Mouse (Mus musculus): ENCODE measurements around the gene Sfxn5. TPM values are rescaled to one million over a fixed set of nuclear protein-coding genes. Genes with fewer than 3 reads are reported as not detected.

The Sfxn5 gene
- total and polyA plus RNA-seq, 3 experiments = 4.2 to 5.3 (median 4.9) TPM

- no peak for TF ChIP-seq EP300 (IDR thresholded peaks at IDR 0.05; ENCODE audit: insufficient read depth, low read depth, low read length)
- DNase-seq = no peak
- no peaks in the 10 kb centered on the region for H3K27me3 ChIP-seq (ENCODE audit: control insufficient read depth, insufficient read depth, low read length)
- no peak overlapping the region for H3K4me3 ChIP-seq
- no peak overlapping the region for H3K27ac ChIP-seq
- no peak overlapping the region for H3K9ac ChIP-seq (ENCODE audit: low read depth, low read length)
- intact Hi-C loops (cut with DNase I) = no loop called here
- no peaks in the 10 kb centered on the region for H3K79me2 ChIP-seq (replicated peaks; ENCODE audit: control insufficient read depth, insufficient read depth, low read length)
- H3K36me3 ChIP-seq (ENCODE audit: control insufficient read depth, insufficient read depth, low read length) = no peaks in the 10 kb centered on the region
- WGBS = 69% methylated on average over 9 of the region's 9 CpGs
- no peaks in the 10 kb centered on the region for H3K4me1 ChIP-seq (ENCODE audit: control insufficient read depth, insufficient read depth, low read length)
Measured at GRCm38 (mm10) chr6:85314064-85314798, 19.0 kb downstream of the Sfxn5 start.

GRCm38 (mm10) chr6:85307894-85308293, 25.3 kb downstream of the Sfxn5 start:
- Histone ChIP-seq H3K9ac (ENCODE audit: low read depth, low read length) (no peak overlapping the region), H3K4me1 (ENCODE audit: control insufficient read depth, insufficient read depth, low read length) (peaks cover 1% of the 10 kb centered on the region; the same call in 1 of the 2 replicates), H3K27me3 (ENCODE audit: control insufficient read depth, insufficient read depth, low read length) (no peaks in the 10 kb centered on the region), H3K4me3 (no peak overlapping the region), H3K79me2 (replicated peaks; ENCODE audit: control insufficient read depth, insufficient read depth, low read length) (no peaks in the 10 kb centered on the region), H3K27ac (no peak overlapping the region), H3K36me3 (ENCODE audit: control insufficient read depth, insufficient read depth, low read length) (no peaks in the 10 kb centered on the region)
- no peak for DNase-seq
- 80% methylated on average over 4 of the region's 4 CpGs for WGBS
- TF ChIP-seq CTCF (IDR thresholded peaks at IDR 0.05) = no peak
- TF ChIP-seq EP300 (IDR thresholded peaks at IDR 0.05; ENCODE audit: insufficient read depth, low read depth, low read length) = no peak
- no peak for TF ChIP-seq POLR2A (IDR thresholded peaks at IDR 0.05; ENCODE audit: insufficient read depth, low read depth, low read length)
- intact Hi-C loops (cut with DNase I) = no loop called here

GRCm38 (mm10) chr6:85306375-85306774, 26.8 kb downstream of the Sfxn5 start:
- no peak overlapping the region for H3K4me3 ChIP-seq
- H3K79me2 ChIP-seq (replicated peaks; ENCODE audit: control insufficient read depth, insufficient read depth, low read length) = no peaks in the 10 kb centered on the region
- 80% methylated on average over 3 of the region's 3 CpGs for whole genome bisulfite sequencing
- no peak overlapping the region for H3K27ac ChIP-seq
- no peak overlapping the region for H3K9ac ChIP-seq (ENCODE audit: low read depth, low read length)
- H3K4me1 ChIP-seq (ENCODE audit: control insufficient read depth, insufficient read depth, low read length) = peaks cover 8% of the 10 kb centered on the region
- TF ChIP-seq EP300 (IDR thresholded peaks at IDR 0.05; ENCODE audit: insufficient read depth, low read depth, low read length) = no peak
- DNase-seq = no peak
- no peaks in the 10 kb centered on the region for H3K27me3 ChIP-seq (ENCODE audit: control insufficient read depth, insufficient read depth, low read length)
- intact Hi-C loops (cut with DNase I) = no loop called here
- no peaks in the 10 kb centered on the region for H3K36me3 ChIP-seq (ENCODE audit: control insufficient read depth, insufficient read depth, low read length)

GRCm38 (mm10) chr6:85305826-85306225, 27.4 kb downstream of the Sfxn5 start:
- H3K27me3 ChIP-seq (ENCODE audit: control insufficient read depth, insufficient read depth, low read length) = no peaks in the 10 kb centered on the region
- H3K9ac ChIP-seq (ENCODE audit: low read depth, low read length) = no peak overlapping the region
- H3K4me1 ChIP-seq (ENCODE audit: control insufficient read depth, insufficient read depth, low read length) = peaks cover 8% of the 10 kb centered on the region
- intact Hi-C loops (cut with DNase I) = no loop called here
- H3K4me3 ChIP-seq = no peak overlapping the region
- no peak for TF ChIP-seq POLR2A (IDR thresholded peaks at IDR 0.05; ENCODE audit: insufficient read depth, low read depth, low read length)
- TF ChIP-seq EP300 (IDR thresholded peaks at IDR 0.05; ENCODE audit: insufficient read depth, low read depth, low read length) = no peak
- no peak for TF ChIP-seq CTCF (IDR thresholded peaks at IDR 0.05)
- DNase-seq = no peak
- H3K79me2 ChIP-seq (replicated peaks; ENCODE audit: control insufficient read depth, insufficient read depth, low read length) = no peaks in the 10 kb centered on the region
- no peak overlapping the region for H3K27ac ChIP-seq
- no peaks in the 10 kb centered on the region for H3K36me3 ChIP-seq (ENCODE audit: control insufficient read depth, insufficient read depth, low read length)

GRCm38 (mm10) chr6:85304966-85305365, 28.3 kb downstream of the Sfxn5 start:
- WGBS = 82% methylated on average over 5 of the region's 5 CpGs
- intact Hi-C loops (cut with DNase I) = no loop called here
- DNase-seq = no peak
- Histone ChIP-seq H3K79me2 (replicated peaks; ENCODE audit: control insufficient read depth, insufficient read depth, low read length) (no peaks in the 10 kb centered on the region), H3K27me3 (ENCODE audit: control insufficient read depth, insufficient read depth, low read length) (no peaks in the 10 kb centered on the region), H3K9ac (ENCODE audit: low read depth, low read length) (no peak overlapping the region), H3K4me1 (ENCODE audit: control insufficient read depth, insufficient read depth, low read length) (peaks cover 8% of the 10 kb centered on the region), H3K27ac (no peak overlapping the region), H3K36me3 (ENCODE audit: control insufficient read depth, insufficient read depth, low read length) (no peaks in the 10 kb centered on the region), H3K4me3 (no peak overlapping the region)
- TF ChIP-seq POLR2A (IDR thresholded peaks at IDR 0.05; ENCODE audit: insufficient read depth, low read depth, low read length) (no peak), CTCF (IDR thresholded peaks at IDR 0.05) (no peak), EP300 (IDR thresholded peaks at IDR 0.05; ENCODE audit: insufficient read depth, low read depth, low read length) (no peak)

DNA sequence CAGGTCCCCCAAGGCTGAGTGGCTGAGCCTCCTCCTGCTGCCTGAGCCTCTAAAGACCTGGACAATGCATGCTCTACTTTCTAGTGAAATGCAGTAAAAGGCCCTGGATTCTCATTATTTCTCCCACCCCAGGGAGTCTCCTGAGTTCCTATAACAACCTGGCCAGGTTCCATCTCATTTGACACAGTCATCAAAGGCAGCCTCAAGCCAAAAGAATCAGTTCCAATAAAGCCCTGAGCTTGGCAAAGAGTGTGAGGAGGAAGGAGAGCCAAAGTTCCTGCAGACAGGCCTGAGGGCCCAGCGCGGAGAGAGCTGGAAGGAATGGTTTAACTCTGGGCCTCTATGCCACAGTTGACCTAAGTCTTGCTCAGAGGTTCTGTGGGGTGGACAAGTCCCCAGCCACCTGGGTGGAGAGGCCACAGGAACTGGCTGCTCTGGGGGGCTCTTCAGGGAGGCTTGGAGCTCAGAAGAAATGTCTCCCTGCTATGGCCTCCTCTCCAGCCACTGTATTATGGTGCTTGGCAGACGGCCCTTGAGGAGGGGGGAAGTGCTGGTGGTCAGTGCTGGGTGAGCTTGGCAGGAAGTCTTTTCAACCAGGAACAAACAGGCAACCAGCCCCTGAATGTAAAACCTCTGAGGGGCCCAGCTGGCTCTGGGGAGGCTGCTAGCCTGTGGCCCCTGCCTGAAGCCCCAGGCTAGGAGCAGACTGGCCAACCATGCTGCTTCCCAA, 30.7 kb downstream of the Sfxn5 start:
- no peak overlapping the region for H3K4me3 ChIP-seq
- intact Hi-C loops (cut with DNase I) = no loop called here
- no peaks in the 10 kb centered on the region for H3K36me3 ChIP-seq (ENCODE audit: control insufficient read depth, insufficient read depth, low read length)
- peaks cover 8% of the 10 kb centered on the region for H3K4me1 ChIP-seq (ENCODE audit: control insufficient read depth, insufficient read depth, low read length)
- peak; percentile 27 to 56 for DNase-seq
- TF ChIP-seq EP300 (IDR thresholded peaks at IDR 0.05; ENCODE audit: insufficient read depth, low read depth, low read length) (no peak), POLR2A (IDR thresholded peaks at IDR 0.05; ENCODE audit: insufficient read depth, low read depth, low read length) (no peak), CTCF (IDR thresholded peaks at IDR 0.05) (no peak)
- WGBS = 17% methylated on average over 3 of the region's 3 CpGs
- H3K79me2 ChIP-seq (replicated peaks; ENCODE audit: control insufficient read depth, insufficient read depth, low read length) = no peaks in the 10 kb centered on the region
- no peaks in the 10 kb centered on the region for H3K27me3 ChIP-seq (ENCODE audit: control insufficient read depth, insufficient read depth, low read length)
- no peak overlapping the region for H3K9ac ChIP-seq (ENCODE audit: low read depth, low read length)
- H3K27ac ChIP-seq = peak overlapping the region; percentile 40; the same call in 1 of the 2 replicates

Measured in heart, adult 2 months (tissue).